Mouse (Mus musculus) forebrain, embryonic 10.5 days (tissue): ENCODE data around the gene Prdm1. TPM values are rescaled to one million over a fixed set of nuclear protein-coding genes. Genes with fewer than 3 reads are reported as not detected.

Experiments used
- DNase-seq: peaks from one replicate; pipeline ENCODE4 v3.0.0-alpha.2; 2017; ENCODE audit warnings: low spot score; ENCODE audit errors: extremely low spot score
- H3K27ac ChIP-seq: fragments of 300-500 bp; sonication (generic); 2 replicates; pipeline ENCODE4 v1.5.1; 2016; ENCODE audit warnings: mild to moderate bottlenecking
- H3K27me3 ChIP-seq: fragments of 300-500 bp; sonication (generic); 2 replicates; pipeline ENCODE4 v1.6.1; 2016; ENCODE audit warnings: mild to moderate bottlenecking; ENCODE audit not compliant: poor library complexity, severe bottlenecking
- H3K36me3 ChIP-seq: fragments of 300-500 bp; sonication (generic); replicated peaks from 2 replicates; pipeline ENCODE4 v1.6.1; 2016; ENCODE audit warnings: mild to moderate bottlenecking, moderate library complexity
- H3K4me1 ChIP-seq: fragments of 300-500 bp; sonication (generic); 2 replicates; pipeline ENCODE4 v1.6.1; 2016
- H3K4me3 ChIP-seq: fragments of 300-500 bp; sonication (generic); 2 replicates; pipeline ENCODE4 v1.5.1; 2016; ENCODE audit warnings: mild to moderate bottlenecking, moderate library complexity
- H3K9me3 ChIP-seq: fragments of 300-500 bp; sonication (generic); 2 replicates; pipeline ENCODE4 v1.6.1; 2016; ENCODE audit warnings: mild to moderate bottlenecking, moderate library complexity
- WGBS: fragments of 180-500 bp; shearing (Covaris S2); methylation state at CpG from one replicate; pipeline ENCODE4 v1.1.7; 2016; 5-methylcytosine and 5-hydroxymethylcytosine counted together
- polyA plus RNA-seq: library from polyadenylated mRNA; unstranded; fragments of >200 nt; fragmentation: Nextera tagmentation; extraction: Ambion mirVana; gene quantifications from 2 replicates; pipeline ENCODE4 v1.2.1, GENCODE M21; 2016

Gene Prdm1
- polyA plus RNA-seq, 1 experiment from 2014 or later = 0.73 TPM

DNA sequence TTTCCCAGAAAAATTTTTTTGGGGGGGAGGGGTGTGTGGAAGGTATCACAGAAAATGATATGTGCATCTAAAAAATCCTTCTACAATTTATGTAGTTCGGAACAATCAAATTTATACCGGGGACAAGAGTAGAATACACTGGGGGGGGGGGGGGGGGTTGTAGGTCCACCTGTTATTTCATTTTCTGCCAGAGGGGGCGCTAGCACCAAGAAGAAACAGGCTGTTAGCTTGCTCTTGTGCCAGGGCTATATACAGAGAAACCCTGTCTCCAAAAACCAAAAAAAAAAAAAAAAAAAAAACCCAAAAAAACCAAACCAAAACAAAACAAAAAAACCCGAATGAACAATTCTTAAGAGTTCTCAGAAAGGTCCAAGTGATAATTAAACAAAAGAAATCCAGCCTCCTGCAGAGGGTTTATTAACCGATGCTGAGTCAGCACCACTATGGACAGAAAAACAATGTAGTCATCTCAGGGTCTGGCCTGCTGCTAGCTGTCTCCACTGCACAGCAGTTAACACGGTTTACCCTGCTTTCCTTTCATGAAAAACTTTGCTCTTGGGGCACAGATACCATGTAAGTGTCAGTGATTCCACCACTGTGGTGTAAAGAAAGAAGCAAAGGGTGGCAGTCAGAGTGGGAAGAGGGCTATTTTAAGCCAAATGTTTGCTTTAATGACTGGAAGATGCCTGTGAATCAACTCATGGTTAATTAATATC, 68.0 kb downstream of the Prdm1 start:
- DNase-seq = no peak
- Histone ChIP-seq H3K4me1 (peaks cover 49% of the 10 kb centered on the region), H3K27ac (no peak overlapping the region), H3K27me3 (peaks cover 79% of the 10 kb centered on the region), H3K9me3 (no peaks in the 10 kb centered on the region), H3K36me3 (no peaks in the 10 kb centered on the region), H3K4me3 (no peak overlapping the region)
- WGBS = 20% methylated on average over 6 of the region's 6 CpGs

DNA sequence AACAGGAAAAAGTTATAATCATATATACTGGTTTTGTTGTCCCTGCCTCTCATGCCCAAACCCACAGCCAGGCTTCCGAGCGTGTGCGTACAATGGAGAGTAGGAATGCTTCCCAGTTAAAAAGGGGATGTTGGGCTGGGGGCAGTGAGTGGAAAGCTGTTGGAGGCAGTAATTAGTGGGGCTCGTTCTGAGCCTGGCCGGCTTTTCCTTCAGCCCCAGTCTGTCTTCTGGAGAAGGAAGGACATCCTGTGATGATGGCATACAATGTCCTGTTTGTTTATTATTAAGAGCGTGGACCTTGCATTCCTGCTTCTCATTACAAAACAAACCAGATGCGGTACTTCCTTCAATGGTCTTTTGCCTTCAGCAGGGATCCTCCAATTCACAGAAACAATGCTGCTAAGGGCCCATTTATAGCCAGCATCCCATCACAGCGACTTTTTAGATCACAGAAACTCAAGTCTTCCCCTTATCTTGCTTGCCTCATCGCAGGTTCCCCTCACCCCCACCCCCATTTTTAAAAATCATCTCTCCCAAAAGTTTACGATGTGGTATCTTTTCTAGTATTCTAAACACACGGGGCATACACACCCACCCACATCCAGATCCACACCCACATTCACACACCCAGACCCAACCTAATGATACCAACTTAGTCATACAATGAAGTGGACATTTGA, 68.8 kb downstream of the Prdm1 start:
- Histone ChIP-seq H3K27ac (no peak overlapping the region), H3K4me1 (peaks cover 41% of the 10 kb centered on the region), H3K36me3 (no peaks in the 10 kb centered on the region), H3K4me3 (peak overlapping the region; percentile 67), H3K9me3 (no peaks in the 10 kb centered on the region), H3K27me3 (peaks cover 79% of the 10 kb centered on the region)
- DNase-seq = no peak
- 10% methylated on average over 11 of the region's 11 CpGs for whole genome bisulfite sequencing

DNA sequence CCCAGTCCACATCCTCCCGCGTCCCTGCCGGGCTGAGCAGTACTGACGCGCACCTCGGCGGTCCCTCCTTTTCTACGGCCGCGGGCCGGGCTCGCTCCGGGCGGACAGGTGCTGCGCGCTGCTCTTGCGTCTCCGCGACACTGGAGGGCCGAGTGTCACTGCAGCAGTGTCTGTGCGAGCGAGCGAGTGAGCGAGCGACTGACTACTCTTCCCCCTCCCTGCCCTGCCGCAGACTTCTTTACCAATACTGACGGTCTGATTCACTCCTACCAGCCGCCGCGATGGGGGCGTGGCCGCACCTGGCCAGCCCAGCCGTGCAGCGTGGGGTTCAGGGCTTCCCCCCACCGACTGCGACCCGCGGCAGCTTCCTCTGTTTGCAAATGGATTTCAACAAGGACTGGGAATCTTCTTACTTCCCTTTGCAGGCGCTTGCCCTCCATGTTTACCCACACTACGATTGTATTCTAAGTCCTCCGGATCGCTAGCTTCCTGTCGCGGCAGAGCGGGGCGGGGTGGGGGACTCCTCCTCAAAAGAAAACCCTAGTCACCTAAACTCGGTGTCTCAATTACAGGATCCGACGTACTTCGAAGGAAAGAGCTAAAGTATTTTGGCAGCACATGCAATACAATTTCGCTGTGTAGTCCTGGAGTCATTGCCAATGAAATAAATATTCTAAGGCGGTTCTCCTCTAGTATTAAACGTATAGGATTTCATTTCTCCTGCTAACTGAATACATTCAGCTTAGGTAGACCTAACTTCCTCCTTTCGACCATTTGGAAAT, 69.6 kb downstream of the Prdm1 start:
- WGBS = under 1% methylated on average over 54 of the region's 54 CpGs

DNA sequence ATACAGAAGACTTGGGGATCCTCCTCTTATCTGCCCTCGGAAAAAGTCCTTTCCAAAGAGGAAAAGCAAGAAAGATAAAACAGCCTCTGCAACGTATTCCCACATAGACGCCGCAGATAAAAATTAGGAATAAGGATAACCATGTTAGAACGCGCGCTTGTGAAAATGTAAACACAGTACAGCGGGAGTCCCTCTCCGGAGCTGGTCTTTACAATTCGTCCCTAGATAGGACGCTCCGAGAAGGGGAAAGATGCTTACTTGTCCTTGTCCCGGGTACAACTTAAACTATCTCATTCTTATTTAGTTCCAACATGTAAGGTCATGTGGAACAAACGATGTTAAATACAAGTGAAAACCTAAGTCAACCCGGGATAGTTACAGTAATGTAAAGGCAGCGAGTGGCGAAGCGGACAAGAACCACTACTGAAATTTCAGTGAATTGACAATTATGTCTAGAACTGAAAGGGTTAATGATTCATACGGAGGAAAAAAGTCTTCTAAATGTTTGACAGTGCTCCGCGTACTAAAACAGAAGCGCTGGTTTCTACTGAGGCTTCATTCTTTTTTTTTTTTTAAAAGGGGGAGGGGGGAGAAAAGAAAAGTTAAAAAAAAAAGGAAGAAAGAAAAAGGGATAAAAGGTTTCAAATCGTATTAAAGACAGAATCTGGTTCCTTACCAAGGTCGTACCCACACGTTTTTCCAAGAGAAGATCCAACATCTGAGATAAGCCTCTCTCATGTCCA, 70.3 kb downstream of the Prdm1 start:
- H3K27me3 ChIP-seq = peaks cover 72% of the 10 kb centered on the region
- DNase-seq = no peak
- under 1% methylated on average over 25 of the region's 25 CpGs for WGBS

More for the DNA sequence above, 69.6 kb downstream of the Prdm1 start:
- peak; percentile 70 for DNase-seq
- Histone ChIP-seq H3K27me3 (peaks cover 77% of the 10 kb centered on the region), H3K4me3 (peak overlapping the region; percentile 67), H3K36me3 (no peaks in the 10 kb centered on the region), H3K9me3 (no peaks in the 10 kb centered on the region), H3K27ac (peak overlapping the region; percentile 4; the same call in 1 of the 2 replicates), H3K4me1 (peaks cover 36% of the 10 kb centered on the region)

DNA sequence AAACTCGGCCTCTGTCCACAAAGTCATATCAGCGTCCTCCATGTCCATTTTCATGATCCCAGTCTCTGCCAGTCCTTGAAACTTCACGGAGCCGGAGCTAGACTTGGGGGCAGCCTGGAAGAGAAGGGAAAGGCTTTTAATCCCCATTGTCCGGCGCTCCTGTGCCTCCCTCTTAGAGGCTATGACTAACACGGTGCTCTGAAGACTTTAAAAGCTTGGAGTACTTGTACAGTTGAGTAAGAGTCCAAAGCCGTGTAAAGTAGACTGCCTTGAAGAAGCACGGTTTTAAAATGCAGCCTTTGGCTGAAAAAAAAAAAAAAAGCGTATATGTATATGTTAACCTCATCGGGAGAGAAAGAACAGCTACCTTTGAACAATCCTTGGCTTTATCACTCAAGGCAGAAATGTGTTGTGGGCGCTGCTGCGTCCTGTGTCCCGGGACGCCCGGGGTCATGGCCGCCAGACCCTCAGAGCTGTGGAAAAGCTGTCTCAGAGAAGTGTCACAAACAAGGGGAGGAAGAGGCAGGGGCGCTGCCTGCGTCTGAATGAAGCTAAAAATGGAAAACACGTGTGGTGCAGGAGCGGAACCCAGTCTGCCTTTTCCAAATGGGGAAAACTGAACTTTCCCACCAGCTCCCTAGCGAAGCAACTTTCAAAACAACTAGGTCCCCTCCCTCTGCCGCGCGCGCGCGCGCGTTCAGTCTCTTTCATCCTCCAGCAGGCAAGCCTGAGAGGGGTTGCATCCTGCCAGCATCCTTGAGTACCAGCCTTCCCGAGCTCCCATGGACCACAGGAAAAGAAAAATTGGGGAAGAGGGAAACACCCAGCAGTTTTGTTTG, 71.3 kb downstream of the Prdm1 start:
- Histone ChIP-seq H3K4me3 (peak overlapping the region; percentile 67), H3K36me3 (no peaks in the 10 kb centered on the region), H3K4me1 (peaks cover 36% of the 10 kb centered on the region), H3K9me3 (no peaks in the 10 kb centered on the region), H3K27me3 (peaks cover 67% of the 10 kb centered on the region), H3K27ac (no peak overlapping the region)
- under 1% methylated on average over 31 of the region's 31 CpGs for WGBS
- peak; percentile 56 for DNase-seq

More for the DNA sequence above, 70.3 kb downstream of the Prdm1 start:
- no peaks in the 10 kb centered on the region for H3K36me3 ChIP-seq
- peaks cover 36% of the 10 kb centered on the region for H3K4me1 ChIP-seq
- H3K27ac ChIP-seq = no peak overlapping the region
- peak overlapping the region; percentile 67 for H3K4me3 ChIP-seq
- H3K9me3 ChIP-seq = no peaks in the 10 kb centered on the region

DNA sequence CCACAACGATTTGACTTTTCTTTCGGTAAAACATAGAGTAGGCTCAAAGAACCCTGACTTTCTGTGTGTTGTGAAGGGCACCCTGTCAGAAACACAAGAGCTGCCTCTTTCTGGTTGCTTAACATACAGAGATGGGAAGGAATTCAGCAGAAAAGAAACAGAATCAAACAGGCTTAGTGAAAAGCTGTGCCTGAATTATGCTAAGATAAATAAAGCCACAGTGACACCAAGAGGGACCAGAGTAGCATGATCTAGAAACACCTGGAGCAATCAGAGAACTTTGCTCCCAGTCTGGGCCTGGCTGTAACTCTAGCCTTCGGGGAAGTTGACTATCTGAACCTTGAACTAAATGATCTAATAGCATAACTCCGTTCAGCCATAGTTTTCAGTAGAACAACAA, 73.5 kb downstream of the Prdm1 start:
- Histone ChIP-seq H3K9me3 (no peaks in the 10 kb centered on the region), H3K4me3 (no peak overlapping the region), H3K4me1 (peaks cover 34% of the 10 kb centered on the region), H3K27me3 (peaks cover 61% of the 10 kb centered on the region), H3K27ac (no peak overlapping the region), H3K36me3 (no peaks in the 10 kb centered on the region)
- DNase-seq = no peak
- 78% methylated on average over 4 of the region's 4 CpGs for WGBS

DNA sequence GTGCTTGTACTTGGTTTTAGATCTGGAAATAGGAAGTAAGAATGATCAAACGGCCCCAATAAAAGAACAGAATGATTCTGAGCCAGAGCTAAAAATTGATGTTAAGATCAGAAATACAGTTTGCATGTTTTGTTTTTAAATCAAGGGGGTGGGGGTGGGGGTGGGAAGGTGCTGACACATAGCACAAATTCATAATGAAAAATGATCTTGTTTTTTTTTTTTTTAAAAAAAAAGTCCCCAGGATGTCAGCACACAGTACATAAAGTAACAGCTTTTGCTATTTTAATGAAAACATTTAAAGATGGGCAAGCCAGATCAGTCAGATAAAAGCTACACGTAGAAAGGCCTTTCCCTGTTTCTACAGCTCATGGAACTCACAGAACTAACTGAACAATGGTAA, 74.2 kb downstream of the Prdm1 start:
- H3K9me3 ChIP-seq = no peaks in the 10 kb centered on the region
- WGBS = 79% methylated on average over 2 of the region's 2 CpGs
- no peak for DNase-seq
- H3K27ac ChIP-seq = no peak overlapping the region
- H3K36me3 ChIP-seq = no peaks in the 10 kb centered on the region
- H3K27me3 ChIP-seq = peaks cover 54% of the 10 kb centered on the region
- H3K4me1 ChIP-seq = peaks cover 28% of the 10 kb centered on the region
- H3K4me3 ChIP-seq = no peak overlapping the region

DNA sequence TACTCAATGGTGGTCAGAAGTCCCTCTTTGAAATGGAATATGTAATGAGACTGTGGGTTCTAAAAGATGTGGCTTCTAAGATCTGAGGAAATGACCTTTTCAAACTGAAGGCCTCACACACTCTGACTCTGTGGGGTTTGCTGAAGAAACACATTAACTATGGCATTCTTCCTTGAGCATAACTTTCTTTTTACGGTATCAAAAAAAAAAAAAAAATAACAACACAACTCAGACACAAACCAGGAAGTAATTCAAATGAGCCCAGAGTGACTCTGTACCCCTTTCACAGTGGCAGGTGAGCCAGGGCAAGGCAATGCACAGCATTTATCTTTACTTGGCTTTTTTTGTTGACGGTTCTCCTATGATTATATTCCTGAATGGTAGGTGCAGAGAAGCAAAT, 77.5 kb downstream of the Prdm1 start:
- Histone ChIP-seq H3K4me1 (no peaks in the 10 kb centered on the region), H3K9me3 (no peaks in the 10 kb centered on the region), H3K27ac (no peak overlapping the region), H3K4me3 (no peak overlapping the region), H3K27me3 (peaks cover 22% of the 10 kb centered on the region), H3K36me3 (no peaks in the 10 kb centered on the region)
- DNase-seq = no peak
- 97% methylated on average over 2 of the region's 2 CpGs for WGBS

DNA sequence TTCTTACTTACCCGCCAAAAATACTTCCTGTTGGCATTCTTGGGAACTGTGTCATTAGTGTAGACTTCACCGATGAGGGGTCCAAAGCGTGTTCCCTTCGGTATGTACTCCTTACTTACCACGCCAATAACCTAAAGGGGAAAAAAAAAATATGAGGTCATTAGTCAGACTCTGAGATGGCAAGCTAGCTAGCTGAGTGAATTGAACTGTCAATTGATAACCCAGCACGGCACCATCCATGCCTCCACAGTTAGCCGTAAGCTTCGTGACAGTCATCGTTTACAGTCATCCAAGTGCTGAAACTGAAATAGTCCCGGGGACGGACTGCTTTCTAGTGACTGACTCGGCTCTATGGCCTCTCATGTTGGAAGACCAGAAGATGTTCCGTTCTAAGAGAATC, 78.2 kb downstream of the Prdm1 start:
- DNase-seq = no peak
- WGBS = 86% methylated on average over 13 of the region's 13 CpGs
- H3K4me3 ChIP-seq = no peak overlapping the region
- no peaks in the 10 kb centered on the region for H3K9me3 ChIP-seq
- H3K27me3 ChIP-seq = peaks cover 16% of the 10 kb centered on the region
- H3K36me3 ChIP-seq = no peaks in the 10 kb centered on the region
- peaks cover 5% of the 10 kb centered on the region for H3K4me1 ChIP-seq
- H3K27ac ChIP-seq = no peak overlapping the region

DNA sequence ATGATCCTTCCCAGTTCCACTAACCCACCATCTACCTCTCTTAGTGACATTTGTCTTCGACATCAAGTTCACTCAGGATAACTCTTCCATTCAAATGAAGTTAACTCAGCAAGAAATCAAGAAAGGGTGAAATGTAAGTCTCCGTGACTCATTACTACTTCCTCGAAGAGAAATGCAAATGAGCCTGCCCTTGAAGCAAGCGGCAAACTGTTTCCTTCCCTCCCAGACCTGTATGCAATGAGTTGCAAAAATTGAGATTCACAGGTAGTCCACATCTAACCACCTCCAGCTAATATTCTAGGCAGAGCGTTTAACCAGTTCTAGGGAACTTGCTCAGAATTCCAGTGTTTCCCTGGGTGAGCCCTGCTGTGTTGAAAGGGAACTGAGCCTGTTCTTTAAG, 78.6 kb downstream of the Prdm1 start:
- H3K4me1 ChIP-seq = peaks cover 9% of the 10 kb centered on the region
- no peak overlapping the region for H3K27ac ChIP-seq
- H3K4me3 ChIP-seq = no peak overlapping the region
- no peaks in the 10 kb centered on the region for H3K9me3 ChIP-seq
- DNase-seq = no peak
- no peaks in the 10 kb centered on the region for H3K36me3 ChIP-seq
- H3K27me3 ChIP-seq = peaks cover 15% of the 10 kb centered on the region
- WGBS = 71% methylated on average over 5 of the region's 5 CpGs

DNA sequence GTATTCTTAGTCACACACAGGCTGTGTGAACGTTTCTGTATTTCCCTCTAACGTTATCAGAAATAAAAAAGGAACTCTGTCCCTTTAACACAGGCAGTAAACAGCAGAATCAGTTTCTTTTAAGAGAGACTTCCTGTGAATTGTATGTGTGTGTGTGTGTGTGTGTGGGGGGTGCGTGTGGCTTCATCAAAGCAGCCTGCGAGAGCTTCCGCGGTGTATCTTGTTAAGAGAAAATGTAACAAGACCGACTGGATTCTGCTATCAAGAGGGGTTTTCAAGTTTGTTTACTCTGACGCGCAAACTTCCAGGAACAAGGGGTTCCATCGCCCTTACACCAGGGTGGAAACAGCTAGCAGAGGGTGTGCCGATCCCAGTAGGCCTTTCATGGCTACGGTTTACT, 80.1 kb downstream of the Prdm1 start:
- H3K36me3 ChIP-seq = no peaks in the 10 kb centered on the region
- no peak overlapping the region for H3K27ac ChIP-seq
- H3K9me3 ChIP-seq = no peaks in the 10 kb centered on the region
- peaks cover 5% of the 10 kb centered on the region for H3K27me3 ChIP-seq
- WGBS = 75% methylated on average over 12 of the region's 12 CpGs
- no peak overlapping the region for H3K4me3 ChIP-seq
- DNase-seq = no peak
- peaks cover 24% of the 10 kb centered on the region for H3K4me1 ChIP-seq
